Mouse (Mus musculus) MEL (cell line): ENCODE data around the gene Sox30. TPM values are rescaled to one million over a fixed set of nuclear protein-coding genes. Genes with fewer than 3 reads are reported as not detected.

Source experiments
- DNase-seq: peaks from one replicate; pipeline ENCODE4 v3.0.0; 2011; ENCODE audit warnings: low read depth, low spot score
- H3K27ac ChIP-seq: 2 replicates; pipeline ENCODE4 v1.5.1; 2012; ENCODE audit warnings: low read depth, mild to moderate bottlenecking, control low read depth, low read length, moderate library complexity; ENCODE audit not compliant: control insufficient read depth
- H3K27me3 ChIP-seq, 2 experiments: fragments of 150-350 bp in 1 of 2; sonication (generic) in 1 of 2; 2 replicates each; pipeline ENCODE4 v1.6.1; 2012; ENCODE audit warnings: low read length in 2 of 2, mild to moderate bottlenecking in 2 of 2, improper control_type of control experiment in 1 of 2, moderate library complexity in 1 of 2; ENCODE audit not compliant: insufficient read depth in 2 of 2, control insufficient read depth in 1 of 2
- H3K36me3 ChIP-seq, 2 experiments: 2 replicates each; pipeline ENCODE4 v1.6.1; 2012 to 2014; ENCODE audit warnings: low read length in 2 of 2, improper control_type of control experiment in 1 of 2, inconsistent platforms in 1 of 2, mild to moderate bottlenecking in 1 of 2; ENCODE audit not compliant: insufficient read depth in 2 of 2, control insufficient read depth in 1 of 2
- H3K4me1 ChIP-seq, 2 experiments: fragments of 150-350 bp in 1 of 2; sonication (generic) in 1 of 2; 2 replicates each; pipeline ENCODE4 v1.6.1; 2012; ENCODE audit warnings: low read length in 2 of 2, improper control_type of control experiment in 1 of 2, mild to moderate bottlenecking in 1 of 2; ENCODE audit not compliant: insufficient read depth in 2 of 2, control insufficient read depth in 1 of 2
- H3K4me3 ChIP-seq, 2 experiments: fragments of 150-350 bp in 1 of 2; sonication (generic) in 1 of 2; 2 replicates each; pipeline ENCODE4 v1.5.1; 2012; ENCODE audit warnings: low read depth in 2 of 2, low read length in 2 of 2, mild to moderate bottlenecking in 2 of 2, moderate library complexity in 2 of 2, control low read depth in 1 of 2, improper control_type of control experiment in 1 of 2; ENCODE audit not compliant: control insufficient read depth in 1 of 2, insufficient read depth in 1 of 2
- H3K79me2 ChIP-seq: 2 replicates; pipeline ENCODE4 v1.6.1; 2012; ENCODE audit warnings: mild to moderate bottlenecking, low read length, moderate library complexity; ENCODE audit not compliant: control insufficient read depth, poor library complexity, insufficient read depth
- H3K9ac ChIP-seq: 2 replicates; pipeline ENCODE4 v1.6.1; 2012; ENCODE audit warnings: low read depth, mild to moderate bottlenecking, control low read depth, low read length, moderate library complexity; ENCODE audit not compliant: control insufficient read depth, poor library complexity, severe bottlenecking
- H3K9me3 ChIP-seq: fragments of 150-350 bp; sonication (generic); replicated peaks from 2 replicates; pipeline ENCODE4 v1.6.1; 2012; ENCODE audit warnings: mild to moderate bottlenecking, low read length, improper control_type of control experiment, moderate library complexity; ENCODE audit not compliant: insufficient read depth
- CTCF ChIP-seq, 3 experiments: IDR thresholded peaks in 2 of 3; conservative IDR thresholded peaks in 1 of 3; 2 replicates each; pipeline ENCODE4 v1.5.1; 2011 to 2012; ENCODE audit warnings: low read length in 3 of 3, low read depth in 2 of 3, mild to moderate bottlenecking in 2 of 3, improper control_type of control experiment in 1 of 3, inconsistent platforms in 1 of 3, mixed read lengths in 1 of 3, moderate library complexity in 1 of 3; ENCODE audit not compliant: control insufficient read depth in 1 of 3, insufficient read depth in 1 of 3, poor library complexity in 1 of 3, severe bottlenecking in 1 of 3
- E2F4 ChIP-seq: IDR thresholded peaks from 2 replicates; pipeline ENCODE4 v1.6.1; 2011; ENCODE audit warnings: low read depth, low read length, improper control_type of control experiment, borderline replicate concordance
- ELF1 ChIP-seq: IDR thresholded peaks from 2 replicates; pipeline ENCODE4 v1.6.1; 2014; ENCODE audit warnings: low read depth, mild to moderate bottlenecking, inconsistent platforms, low read length, improper control_type of control experiment, moderate library complexity
- EP300 ChIP-seq, 2 experiments: IDR thresholded peaks; 2 replicates each; pipeline ENCODE4 v1.6.1; 2011; ENCODE audit warnings: improper control_type of control experiment in 2 of 2, low read length in 2 of 2, low read depth in 1 of 2, mild to moderate bottlenecking in 1 of 2
- ETS1 ChIP-seq: IDR thresholded peaks from 2 replicates; pipeline ENCODE4 v1.6.1; 2012; ENCODE audit warnings: low read depth, mild to moderate bottlenecking, inconsistent platforms, low read length, improper control_type of control experiment, moderate library complexity
- GATA1 ChIP-seq: IDR thresholded peaks from 2 replicates; pipeline ENCODE4 v1.6.1; 2011; ENCODE audit warnings: low read depth, low read length, improper control_type of control experiment
- JUND ChIP-seq: IDR thresholded peaks from 2 replicates; pipeline ENCODE4 v1.6.1; 2011; ENCODE audit warnings: low read depth, mild to moderate bottlenecking, improper control_type of control experiment, low read length
- KAT2A ChIP-seq: conservative IDR thresholded peaks from 2 replicates; pipeline ENCODE4 v1.6.1; 2012; ENCODE audit warnings: low read depth, low read length, improper control_type of control experiment, inconsistent platforms
- MEF2A ChIP-seq: IDR thresholded peaks from 2 replicates; pipeline ENCODE4 v1.6.1; 2014; ENCODE audit warnings: low read depth, mild to moderate bottlenecking, inconsistent platforms, low read length, improper control_type of control experiment; ENCODE audit not compliant: poor library complexity, insufficient replicate concordance, severe bottlenecking; ENCODE audit errors: extremely low read depth
- MXI1 ChIP-seq: IDR thresholded peaks from 2 replicates; pipeline ENCODE4 v1.6.1; 2011; ENCODE audit warnings: mild to moderate bottlenecking, low read depth, low read length, improper control_type of control experiment
- MYC ChIP-seq: IDR thresholded peaks from 2 replicates; pipeline ENCODE4 v1.6.1; 2011; ENCODE audit warnings: low read depth, mild to moderate bottlenecking, low read length, improper control_type of control experiment, moderate library complexity
- NELFE ChIP-seq: IDR thresholded peaks from 2 replicates; pipeline ENCODE4 v1.6.1; 2011; ENCODE audit warnings: low read depth, low read length, improper control_type of control experiment
- NRF1 ChIP-seq: IDR thresholded peaks from 2 replicates; pipeline ENCODE4 v1.6.1; 2014; ENCODE audit warnings: low read depth, mild to moderate bottlenecking, inconsistent platforms, low read length, improper control_type of control experiment, moderate library complexity; ENCODE audit not compliant: poor library complexity, insufficient read depth, severe bottlenecking
- POLR2AphosphoS2 ChIP-seq: IDR thresholded peaks from 2 replicates; pipeline ENCODE4 v1.6.1; 2011; ENCODE audit warnings: low read length, improper control_type of control experiment
- SMC3 ChIP-seq: IDR thresholded peaks from 2 replicates; pipeline ENCODE4 v1.6.1; 2011; ENCODE audit warnings: low read depth, low read length, improper control_type of control experiment
- TBP ChIP-seq: IDR thresholded peaks from 2 replicates; pipeline ENCODE4 v1.8.0; 2011; ENCODE audit warnings: low read depth, low read length, improper control_type of control experiment
- USF1 ChIP-seq: IDR thresholded peaks from 2 replicates; pipeline ENCODE4 v1.6.1; 2014; ENCODE audit warnings: low read depth, mild to moderate bottlenecking, inconsistent platforms, low read length, improper control_type of control experiment, moderate library complexity
- ZC3H11A ChIP-seq: IDR thresholded peaks from 2 replicates; pipeline ENCODE4 v1.6.1; 2012; ENCODE audit warnings: low read depth, mild to moderate bottlenecking, inconsistent platforms, low read length, improper control_type of control experiment
- ZMIZ1 ChIP-seq: IDR thresholded peaks from 2 replicates; pipeline ENCODE4 v1.6.1; 2012; ENCODE audit warnings: low read depth, mild to moderate bottlenecking, inconsistent platforms, low read length, improper control_type of control experiment, moderate library complexity
- ZNF384 ChIP-seq: IDR thresholded peaks from 2 replicates; pipeline ENCODE4 v1.6.1; 2012; ENCODE audit warnings: low read depth, mild to moderate bottlenecking, inconsistent platforms, low read length, improper control_type of control experiment
- polyA plus RNA-seq, 2 experiments: library from polyadenylated mRNA; stranded (reverse) in 1 of 2; unstranded in 1 of 2; fragments of >175 nt in 1 of 2; fragments of >200 nt in 1 of 2; gene quantifications; 2 replicates each; pipeline versions ENCODE4 v1.2.1 to v1.2.4; 2012; ENCODE audit warnings: low replicate concordance in 2 of 2, low read depth in 1 of 2; ENCODE audit not compliant: insufficient read length in 2 of 2, insufficient read depth in 1 of 2, missing spikeins in 1 of 2
- total RNA-seq: library from RNA; depleted of rRNA; stranded (reverse); fragments of 300-350 nt; gene quantifications from 2 replicates; pipeline ENCODE4 v1.2.3, GENCODE M21; 2012

Sox30 gene
- total and polyA plus RNA-seq, 3 experiments: not detected

DNA sequence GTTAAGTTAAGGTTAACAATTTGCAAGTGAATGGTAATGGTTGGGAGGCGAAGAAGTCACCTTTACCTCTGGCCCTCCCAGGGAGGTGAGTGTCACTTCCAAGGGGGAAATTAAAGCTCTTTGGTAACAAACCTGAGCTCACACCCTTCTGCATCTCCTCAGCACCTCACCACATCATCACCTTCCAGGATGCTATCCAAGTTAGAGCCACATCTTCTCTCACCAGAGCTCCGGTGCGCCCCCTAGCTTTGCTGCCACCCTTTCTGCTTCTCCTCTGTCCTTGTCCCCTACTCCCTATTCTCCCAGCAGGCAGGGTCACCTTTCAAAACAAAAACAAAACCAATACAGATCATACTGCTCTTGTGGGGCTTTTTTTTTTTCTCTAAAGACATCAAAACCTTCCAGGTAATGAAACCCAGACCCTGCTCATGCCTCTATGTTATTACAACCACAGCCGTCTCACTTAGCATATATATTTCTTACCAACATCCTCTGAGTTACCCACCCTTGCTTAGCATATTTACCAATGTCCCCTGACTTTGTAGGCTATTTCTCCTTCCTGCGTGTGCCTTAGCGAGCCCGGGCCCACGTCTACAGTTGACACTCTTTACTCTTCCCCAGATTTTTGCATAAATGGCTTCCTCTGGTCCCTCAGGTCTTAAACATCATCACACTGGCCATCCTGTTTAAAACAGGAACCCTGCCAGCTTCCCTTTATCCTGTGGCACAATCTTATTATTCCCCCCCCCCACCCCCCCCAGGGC lies 80.0 kb downstream of the Sox30 start:
- TF ChIP-seq USF1 (no peak), ZC3H11A (no peak), SMC3 (peak; percentile 18; the same call in 1 of the 2 replicates), NRF1 (no peak), ZMIZ1 (no peak), E2F4 (no peak), NELFE (no peak), KAT2A (no peak), CTCF (IDR thresholded peaks at IDR 0.05 in 2 of 3, conservative IDR thresholded peaks at IDR 0.05 in 1 of 3; ENCODE audit: control insufficient read depth in 1 of 3, insufficient read depth in 1 of 3, low read depth in 2 of 3, low read length in 3 of 3, poor library complexity in 1 of 3, severe bottlenecking in 1 of 3) (peak; percentile 12 to 63 (median 44); a peak in 5 of 6 replicates), EP300 (IDR thresholded peaks at IDR 0.05; ENCODE audit: low read depth in 1 of 2, low read length in 2 of 2) (no peak), MXI1 (no peak), POLR2AphosphoS2 (no peak), ZNF384 (no peak), ELF1 (no peak)
- no peak for DNase-seq

DNA sequence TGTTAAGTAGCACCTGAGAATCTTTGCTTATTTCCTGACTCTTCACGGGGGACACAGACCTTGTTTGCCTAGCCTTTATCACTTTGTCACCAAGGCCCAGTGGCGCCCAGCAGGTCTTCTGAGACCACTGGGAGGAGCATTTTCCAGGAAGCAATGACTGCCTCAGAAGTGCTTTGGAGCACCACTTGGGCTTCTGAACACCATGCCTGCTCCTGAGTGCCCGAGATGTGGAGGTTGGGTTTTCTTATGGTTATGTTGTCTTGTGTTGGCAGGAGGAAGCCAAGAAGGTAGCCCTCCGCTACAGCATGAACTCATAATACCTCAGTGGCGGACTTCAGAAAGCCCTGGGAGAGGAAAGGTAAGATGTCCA lies 80.5 kb downstream of the Sox30 start:
- H3K4me1 ChIP-seq: peaks cover 5 to 9% of the 10 kb centered on the region in 2 experiments
- no peak for DNase-seq
- H3K27ac ChIP-seq: no peak overlapping the region
- peaks cover 0 to 9% of the 10 kb centered on the region in 2 experiments; a peak in 2 of 4 replicates for H3K36me3 ChIP-seq
- H3K9me3 ChIP-seq: no peaks in the 10 kb centered on the region
- H3K9ac ChIP-seq: no peak overlapping the region
- no peaks in the 10 kb centered on the region for H3K79me2 ChIP-seq
- TF ChIP-seq ELF1: no peak
- no peak for TF ChIP-seq MEF2A
- TF ChIP-seq JUND: no peak
- TF ChIP-seq E2F4: no peak
- no peak for TF ChIP-seq MYC
- TF ChIP-seq GATA1: no peak
- no peak for TF ChIP-seq MXI1
- TF ChIP-seq ETS1: no peak
- TF ChIP-seq TBP: no peak
- no peak for TF ChIP-seq NRF1
- no peaks in the 10 kb centered on the region; a peak in 1 of 4 replicates for H3K27me3 ChIP-seq
- no peak overlapping the region for H3K4me3 ChIP-seq

More for the DNA sequence above, 80.0 kb downstream of the Sox30 start:
- H3K4me1 ChIP-seq: peaks cover 3 to 4% of the 10 kb centered on the region in 2 experiments; a peak in 3 of 4 replicates
- no peaks in the 10 kb centered on the region for H3K9me3 ChIP-seq
- H3K9ac ChIP-seq: no peak overlapping the region
- H3K27me3 ChIP-seq: no peaks in the 10 kb centered on the region; a peak in 1 of 4 replicates
- H3K4me3 ChIP-seq: no peak overlapping the region
- no peaks in the 10 kb centered on the region for H3K79me2 ChIP-seq
- peaks cover 0 to 7% of the 10 kb centered on the region in 2 experiments; a peak in 2 of 4 replicates for H3K36me3 ChIP-seq
- H3K27ac ChIP-seq: no peak overlapping the region
